Mouse (Mus musculus) embryonic fibroblast, embryonic 13.5 days (primary cell): ENCODE results near the gene Inpp5f.

ENCODE experiments used
- CTCF ChIP-seq: IDR thresholded peaks from 2 replicates; pipeline ENCODE4 v1.5.1; 2011; ENCODE audit warnings: mild to moderate bottlenecking, control low read depth, low read length, moderate library complexity, borderline replicate concordance; ENCODE audit not compliant: insufficient read depth
- POLR2A ChIP-seq: IDR thresholded peaks from 2 replicates; pipeline ENCODE4 v1.6.1; 2011; ENCODE audit warnings: low read depth, mild to moderate bottlenecking, control low read depth, low read length, moderate library complexity

DNA sequence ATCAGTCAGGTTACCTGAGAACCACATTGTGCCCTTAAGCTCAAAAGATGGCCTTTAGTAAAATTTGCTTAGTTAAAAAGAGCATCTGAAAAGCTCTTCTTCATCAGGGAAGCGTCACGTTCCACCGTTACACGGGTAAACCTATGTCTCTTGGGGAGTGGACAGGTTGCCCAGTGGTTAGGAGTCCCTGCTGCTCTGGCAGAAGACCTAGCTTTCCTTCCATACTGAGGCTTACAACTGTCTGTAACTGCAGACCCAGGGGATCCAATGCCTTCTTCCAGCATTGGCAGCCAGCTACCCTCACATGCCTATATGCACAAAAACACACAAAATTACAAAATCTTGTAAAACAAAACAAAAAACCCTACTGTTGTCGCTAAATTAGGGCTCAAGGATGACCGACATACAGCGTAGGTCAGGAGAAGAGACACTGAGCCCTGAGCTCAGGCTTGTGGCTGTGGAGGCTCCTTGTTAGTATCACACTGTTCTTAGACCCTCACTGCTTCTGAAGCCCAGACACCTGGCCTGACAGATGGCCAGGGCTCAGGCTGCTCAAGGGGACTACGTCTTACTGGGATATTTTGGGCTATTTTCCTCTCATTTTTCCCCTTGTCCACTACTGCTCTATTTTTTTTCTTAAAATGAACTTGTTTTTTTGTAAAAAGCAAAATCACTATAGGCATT, 43.4 kb upstream of the Inpp5f start:
- TF ChIP-seq CTCF (no peak), POLR2A (no peak)
